Mouse (Mus musculus): ENCODE results near the gene Tox3.

DNA sequence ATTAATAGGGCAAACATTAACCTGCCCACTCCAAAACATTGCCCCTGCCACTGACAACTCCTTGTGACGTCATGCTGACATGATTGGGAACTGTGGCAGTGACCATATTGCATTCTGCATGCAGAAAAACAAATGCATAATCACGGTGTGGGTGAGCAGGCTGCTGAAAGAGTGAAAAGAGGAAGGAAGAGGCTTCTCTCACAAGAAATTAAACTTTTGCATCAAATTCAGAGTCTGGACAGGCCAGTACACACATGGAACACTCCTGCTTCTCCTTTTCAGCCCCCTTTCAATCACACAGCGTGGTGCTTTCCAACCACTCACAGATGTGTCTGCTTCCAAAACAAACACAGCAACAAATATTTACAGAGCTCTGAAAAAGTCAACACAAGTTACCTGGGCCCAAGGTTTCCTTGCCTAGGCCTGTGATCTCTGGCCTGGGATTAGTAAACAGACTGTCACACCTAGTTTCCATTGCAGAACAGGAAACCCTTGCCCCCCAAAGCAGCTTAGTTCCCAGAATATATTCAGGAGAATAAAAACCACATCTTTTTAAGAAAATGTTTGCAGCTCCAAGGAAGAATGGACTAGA lies 43.4 kb upstream of the Tox3 start:
- TF ChIP-seq CEBPB (IDR thresholded peaks at IDR 0.05; ENCODE audit: insufficient read depth, poor library complexity, severe bottlenecking) (no peak), MAX (IDR thresholded peaks at IDR 0.05; ENCODE audit: low read depth) (no peak), E2F4 (IDR thresholded peaks at IDR 0.05; ENCODE audit: insufficient read depth) (no peak), POLR2A (IDR thresholded peaks at IDR 0.05; ENCODE audit: insufficient read length, low read depth) (no peak), TCF3 (IDR thresholded peaks at IDR 0.05; ENCODE audit: insufficient read length, low read depth) (no peak), USF1 (IDR thresholded peaks at IDR 0.05; ENCODE audit: low read depth) (no peak), TCF12 (IDR thresholded peaks at IDR 0.05; ENCODE audit: insufficient read depth, poor library complexity, severe bottlenecking) (no peak)
